Mouse (Mus musculus) adrenal gland, adult 2 months (tissue): ENCODE measurements around the gene Papss2. TPM values are rescaled to one million over a fixed set of nuclear protein-coding genes. Genes with fewer than 3 reads are reported as not detected.

Experiments
- DNase-seq: peaks from one replicate; pipeline ENCODE4 v3.0.0; 2021
- polyA plus RNA-seq: library from polyadenylated mRNA; depleted of rRNA; stranded (reverse); fragments of >200 nt; gene quantifications from 2 replicates; pipeline ENCODE4 v1.2.3, GENCODE M21; 2012; rRNA removed
- total RNA-seq, 2 experiments: library from RNA; stranded (reverse); gene quantifications; 2 replicates each; pipeline ENCODE4 v1.2.3; 2021

The Papss2 gene
- total and polyA plus RNA-seq, 3 experiments = 1.1 to 20.8 (median 11.1) TPM

DNA sequence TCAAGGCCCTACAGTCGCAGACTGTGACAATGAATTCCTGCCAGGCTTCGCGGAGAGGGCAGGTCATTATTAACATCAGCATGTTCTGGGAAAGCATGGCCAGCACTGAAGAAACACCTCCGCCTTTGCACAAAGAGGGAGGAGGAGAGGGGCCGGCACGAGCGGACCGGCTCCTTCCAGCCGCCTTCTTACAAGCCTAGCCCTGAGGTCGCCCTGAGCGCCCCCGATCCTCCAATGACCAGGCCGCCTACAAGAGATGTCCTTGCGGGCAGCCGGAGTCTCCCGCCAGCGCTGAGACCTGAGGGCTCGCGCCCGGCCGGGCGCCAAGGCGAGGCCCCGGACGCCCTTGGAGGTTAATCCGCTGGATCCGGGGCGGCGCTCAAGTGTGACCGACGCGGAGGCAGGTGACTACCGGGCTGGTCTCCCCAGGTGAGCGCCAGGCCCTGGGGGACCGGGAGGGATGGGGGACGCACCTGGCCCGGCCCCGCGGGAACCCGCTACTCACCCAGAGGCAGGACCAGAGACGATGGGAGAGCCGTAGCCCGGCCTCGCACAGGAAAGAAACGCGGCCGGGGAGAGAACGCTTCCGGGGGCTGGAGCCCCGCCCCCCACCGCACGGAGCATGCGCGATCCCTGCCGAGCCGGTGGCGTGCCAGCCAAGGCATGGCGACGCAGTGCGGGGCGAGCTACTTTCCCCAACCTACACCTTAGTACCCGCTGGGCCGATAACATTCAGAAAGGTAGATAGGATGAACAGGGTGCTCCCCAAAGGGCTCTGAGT is 116.4 kb downstream of the Papss2 start:
- peak; percentile 96 for DNase-seq

DNA sequence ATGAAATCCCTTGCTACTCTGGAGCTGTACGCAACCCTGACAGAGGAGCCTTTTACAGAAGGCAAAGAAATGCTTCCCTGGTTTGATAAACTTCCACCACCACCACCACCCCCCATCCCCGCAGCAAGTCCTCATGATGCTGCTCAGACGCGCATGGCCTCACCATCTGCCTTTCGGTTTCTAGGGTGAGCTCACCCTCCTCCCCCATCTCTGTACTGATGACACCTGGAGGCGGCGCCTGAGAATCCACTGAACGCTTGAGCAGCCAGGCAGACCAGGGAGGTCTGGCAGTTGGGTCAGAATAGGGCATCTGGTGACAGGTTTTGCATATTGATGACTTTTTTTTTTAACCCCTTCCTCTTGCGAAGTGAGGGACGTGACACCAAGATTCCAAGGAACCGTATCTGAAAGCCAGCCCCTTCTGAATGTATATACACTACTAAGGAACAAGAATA is 117.0 kb downstream of the Papss2 start:
- DNase-seq = peak; percentile 82

DNA sequence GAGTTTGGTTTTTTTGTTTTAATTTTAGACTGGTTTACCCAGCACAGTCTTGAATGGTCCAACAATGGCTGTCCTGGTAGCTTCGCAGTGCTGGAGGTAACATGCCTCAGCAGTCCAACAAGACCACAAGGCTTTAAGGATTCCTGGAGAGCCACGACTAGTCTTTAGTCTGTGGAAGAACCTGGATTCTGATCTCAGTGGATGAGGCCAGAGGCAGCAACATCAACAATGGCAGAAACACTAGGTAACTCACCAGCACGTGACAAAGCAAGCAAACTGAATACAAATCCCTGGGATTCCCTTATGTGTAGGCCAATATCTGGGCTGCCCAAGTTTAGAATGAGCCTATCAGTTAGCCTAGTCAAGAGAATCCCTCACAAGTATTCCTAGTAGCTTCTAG is 117.9 kb downstream of the Papss2 start:
- DNase-seq = no peak

DNA sequence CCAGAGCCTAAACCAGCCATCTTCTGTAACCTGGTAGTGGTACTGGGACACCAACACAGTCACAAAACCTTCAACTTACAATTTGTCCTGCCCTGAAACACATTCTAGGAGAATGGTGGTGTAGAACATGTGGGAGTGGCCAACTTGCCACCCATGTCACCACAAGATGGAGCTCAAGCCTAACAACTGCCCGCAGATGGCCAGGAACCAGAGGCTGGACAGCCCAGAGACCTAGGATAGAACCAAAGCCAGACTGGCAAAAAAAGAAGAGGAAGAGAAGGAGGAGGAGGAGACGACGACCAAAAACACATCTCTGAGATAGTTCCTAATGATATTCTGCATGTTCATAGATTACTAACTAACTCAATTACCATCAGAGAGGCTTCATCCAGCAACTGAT is 119.6 kb downstream of the Papss2 start:
- DNase-seq = peak; percentile 80

DNA sequence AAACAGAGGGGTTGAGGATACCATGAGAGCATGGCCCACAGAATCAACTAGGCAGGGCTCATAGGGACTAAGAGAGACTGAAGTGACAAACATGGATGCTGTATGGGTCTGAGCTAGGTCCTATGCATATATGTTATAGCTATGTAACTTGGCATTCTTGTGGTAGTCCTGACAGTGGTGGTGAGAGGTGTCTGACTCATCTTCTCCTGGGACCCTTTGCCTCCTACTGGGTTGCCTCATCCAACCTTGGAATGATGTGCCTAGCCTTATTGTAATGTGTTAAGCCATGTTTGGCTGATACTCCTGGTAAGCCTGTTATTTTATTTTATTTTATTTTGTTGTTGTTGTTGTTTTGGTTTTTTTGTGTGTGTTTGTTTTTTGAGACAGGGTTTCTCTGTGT is 120.1 kb downstream of the Papss2 start:
- no peak for DNase-seq

Other genes with a start within 250 kb of the Papss2 start
- 10 to 100 TPM; 71.4 to 73.5 TPM for gene Sgms1, start 206.1 kb upstream of the Papss2 start, total RNA-seq
- 13.3 and 16.8 TPM in 2 replicates for gene Sgms1, start 206.1 kb upstream of the Papss2 start, polyA plus RNA-seq
- 10 to 100 TPM; 23.2 to 51.6 TPM for gene Rpl9-ps6, start 129.2 kb upstream of the Papss2 start, total RNA-seq
- 0.38 and 0.55 TPM in 2 replicates for gene Rpl9-ps6, start 129.2 kb upstream of the Papss2 start, polyA plus RNA-seq
- 10 to 100 TPM; 36.6 to 39.7 TPM for gene Minpp1, start 110.0 kb upstream of the Papss2 start, total RNA-seq
- gene Minpp1, start 110.0 kb upstream of the Papss2 start, polyA plus RNA-seq = 198 and 228 TPM in 2 replicates
- 10 to 100 TPM; 79.1 to 86.3 TPM for gene Atad1, start 144.0 kb downstream of the Papss2 start, total RNA-seq
- 1.6 and 2.0 TPM in 2 replicates for gene Atad1, start 144.0 kb downstream of the Papss2 start, polyA plus RNA-seq
- gene Pten, start 161.7 kb downstream of the Papss2 start, total RNA-seq = 10 to 100 TPM; 71.3 to 76.2 TPM
- gene Pten, start 161.7 kb downstream of the Papss2 start, polyA plus RNA-seq = 25.5 and 38.3 TPM in 2 replicates